Mouse (Mus musculus) small intestine, adult 2 months (tissue): Measurements from ENCODE around the gene Rnpepl1. TPM values are rescaled to one million over a fixed set of nuclear protein-coding genes. Genes with fewer than 3 reads are reported as not detected.

ENCODE experiments used
- H3K27ac ChIP-seq: fragments of 200-500 bp; 2 replicates; pipeline ENCODE4 v1.5.1; 2012; ENCODE audit warnings: low read depth, low read length, control low read depth, inconsistent platforms; ENCODE audit not compliant: insufficient read depth
- H3K27me3 ChIP-seq: fragments of 200-500 bp; 2 replicates; pipeline ENCODE4 v1.6.1; 2012; ENCODE audit warnings: mild to moderate bottlenecking, moderate library complexity, low read length, inconsistent platforms; ENCODE audit not compliant: control insufficient read depth, insufficient read depth
- H3K36me3 ChIP-seq: fragments of 200-500 bp; 2 replicates; pipeline ENCODE4 v1.6.1; 2012; ENCODE audit warnings: mild to moderate bottlenecking, low read length, control low read depth, inconsistent platforms; ENCODE audit not compliant: control insufficient read depth, insufficient read depth
- H3K4me1 ChIP-seq: fragments of 200-500 bp; 2 replicates; pipeline ENCODE4 v1.6.1; 2012; ENCODE audit warnings: low read length, inconsistent platforms, mixed read lengths; ENCODE audit not compliant: control insufficient read depth, insufficient read depth, insufficient read length
- H3K4me3 ChIP-seq: fragments of 200-500 bp; 2 replicates; pipeline ENCODE4 v1.5.1; 2012; ENCODE audit warnings: low read depth, mild to moderate bottlenecking, control low read depth, inconsistent platforms, low read length, moderate library complexity
- CTCF ChIP-seq: fragments of 200-500 bp; IDR thresholded peaks from 2 replicates; pipeline ENCODE4 v1.5.1; 2012; ENCODE audit warnings: low read depth, mild to moderate bottlenecking, control low read depth, inconsistent platforms, low read length, moderate library complexity, mixed read lengths; ENCODE audit not compliant: insufficient replicate concordance, insufficient read length; ENCODE audit errors: extremely low read depth
- POLR2A ChIP-seq: fragments of 200-500 bp; IDR thresholded peaks from 2 replicates; pipeline ENCODE4 v1.6.1; 2012; ENCODE audit warnings: low read depth, mild to moderate bottlenecking, control low read depth, inconsistent platforms, low read length, moderate library complexity
- WGBS: fragments of 180-500 bp; shearing (Covaris S2); methylation state at CpG from one replicate; pipeline ENCODE4 v1.1.7; 2018; 5-methylcytosine and 5-hydroxymethylcytosine counted together
- polyA plus RNA-seq: library from polyadenylated mRNA; depleted of rRNA; stranded (reverse); fragments of >200 nt; gene quantifications from 2 replicates; pipeline ENCODE4 v1.2.3, GENCODE M21; 2012

Rnpepl1 gene
- polyA plus RNA-seq, 1 experiment = 410 TPM

DNA sequence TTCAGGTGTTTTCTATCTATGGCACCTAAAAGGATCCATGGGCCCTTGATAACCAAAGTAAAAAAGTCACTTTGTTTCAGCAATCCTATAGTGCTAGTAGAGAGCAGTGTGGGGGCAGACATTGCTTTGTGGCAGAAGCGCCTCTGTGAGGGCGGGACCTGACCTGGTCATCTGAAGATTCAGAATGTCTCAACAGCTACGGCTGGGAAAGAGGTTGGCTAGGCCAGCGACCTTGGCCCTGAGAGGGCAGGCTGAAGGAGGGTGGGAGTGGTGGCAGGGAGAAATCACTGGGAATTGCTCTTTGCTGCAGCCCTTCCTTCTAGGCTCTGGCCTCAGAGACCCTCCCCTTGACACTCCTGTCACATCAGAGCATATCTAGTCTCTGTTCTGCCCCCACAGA, 3.7 kb downstream of the Rnpepl1 start:
- Histone ChIP-seq H3K4me3 (no peak overlapping the region), H3K4me1 (peaks cover 21% of the 10 kb centered on the region; the same call in 1 of the 2 replicates), H3K27ac (no peak overlapping the region), H3K27me3 (no peaks in the 10 kb centered on the region), H3K36me3 (peaks cover 54% of the 10 kb centered on the region)
- 84% methylated on average over 4 of the region's 4 CpGs for WGBS
- TF ChIP-seq CTCF (no peak), POLR2A (no peak)

DNA sequence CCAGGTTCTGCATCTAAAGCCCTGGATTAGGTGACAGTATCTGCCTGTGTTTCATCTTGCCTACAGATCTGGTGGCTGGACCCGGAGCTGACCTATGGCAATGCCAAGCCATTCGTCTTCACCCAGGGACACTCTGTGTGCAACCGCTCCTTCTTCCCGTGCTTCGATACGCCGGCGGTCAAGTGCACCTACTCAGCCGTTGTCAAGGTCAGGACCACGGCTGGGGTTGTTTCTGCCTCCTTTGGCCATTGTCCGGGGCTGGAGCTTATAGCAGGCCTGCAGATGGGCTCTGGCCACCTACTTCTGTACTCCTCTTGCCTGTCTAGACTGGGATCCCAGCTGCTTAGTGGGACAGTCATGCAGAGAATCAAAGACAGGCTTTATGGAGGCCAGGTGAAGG, 4.4 kb downstream of the Rnpepl1 start:
- 91% methylated on average over 11 of the region's 11 CpGs for WGBS
- H3K36me3 ChIP-seq = peaks cover 62% of the 10 kb centered on the region

DNA sequence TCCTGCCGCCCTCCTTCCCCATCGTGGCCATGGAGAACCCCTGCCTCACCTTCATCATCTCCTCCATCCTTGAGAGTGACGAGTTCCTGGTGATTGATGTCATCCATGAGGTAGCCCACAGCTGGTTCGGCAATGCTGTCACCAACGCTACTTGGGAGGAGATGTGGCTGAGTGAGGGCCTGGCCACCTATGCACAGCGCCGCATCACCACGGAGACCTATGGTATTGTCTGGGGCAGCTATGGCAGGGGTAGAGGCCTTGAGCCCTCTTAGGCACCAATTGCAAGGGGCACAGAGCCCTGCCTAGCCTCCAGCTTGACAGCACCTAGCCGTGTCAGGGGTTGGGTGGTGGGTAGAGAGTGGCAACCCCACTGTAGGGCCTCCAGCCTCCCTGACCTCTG, 6.1 kb downstream of the Rnpepl1 start:
- no peak for TF ChIP-seq POLR2A
- no peak for TF ChIP-seq CTCF
- Histone ChIP-seq H3K4me1 (peaks cover 29% of the 10 kb centered on the region), H3K27me3 (no peaks in the 10 kb centered on the region), H3K4me3 (no peak overlapping the region), H3K27ac (no peak overlapping the region), H3K36me3 (peaks cover 64% of the 10 kb centered on the region)
- WGBS = 94% methylated on average over 9 of the region's 9 CpGs

More for the DNA sequence above, 4.4 kb downstream of the Rnpepl1 start:
- no peaks in the 10 kb centered on the region for H3K27me3 ChIP-seq
- peaks cover 19% of the 10 kb centered on the region for H3K4me1 ChIP-seq
- TF ChIP-seq CTCF (no peak), POLR2A (no peak)
- no peak overlapping the region for H3K27ac ChIP-seq
- no peak overlapping the region for H3K4me3 ChIP-seq

DNA sequence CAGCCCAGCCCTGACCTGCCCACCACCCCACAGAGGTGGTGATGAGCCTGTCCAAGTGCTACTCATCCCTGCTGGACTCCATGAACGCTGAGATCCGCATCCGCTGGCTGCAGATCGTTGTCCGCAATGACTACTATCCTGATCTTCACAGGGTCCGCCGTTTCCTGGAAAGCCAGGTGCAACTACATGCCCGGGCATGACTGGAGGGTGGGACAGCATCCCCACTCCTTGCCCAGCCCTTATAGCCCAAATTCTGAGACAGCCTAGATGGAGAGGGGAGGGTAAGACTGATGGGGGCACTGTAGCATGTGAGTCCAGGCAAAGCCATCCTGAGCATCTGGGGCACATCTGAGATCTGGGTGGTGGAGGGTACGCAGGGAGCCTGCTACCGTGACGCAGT, 8.6 kb downstream of the Rnpepl1 start:
- H3K27ac ChIP-seq = no peak overlapping the region
- no peaks in the 10 kb centered on the region for H3K27me3 ChIP-seq
- H3K4me3 ChIP-seq = no peak overlapping the region
- TF ChIP-seq POLR2A = no peak
- TF ChIP-seq CTCF = no peak
- H3K4me1 ChIP-seq = peaks cover 17% of the 10 kb centered on the region
- peaks cover 58% of the 10 kb centered on the region for H3K36me3 ChIP-seq
- 94% methylated on average over 11 of the region's 11 CpGs for WGBS

DNA sequence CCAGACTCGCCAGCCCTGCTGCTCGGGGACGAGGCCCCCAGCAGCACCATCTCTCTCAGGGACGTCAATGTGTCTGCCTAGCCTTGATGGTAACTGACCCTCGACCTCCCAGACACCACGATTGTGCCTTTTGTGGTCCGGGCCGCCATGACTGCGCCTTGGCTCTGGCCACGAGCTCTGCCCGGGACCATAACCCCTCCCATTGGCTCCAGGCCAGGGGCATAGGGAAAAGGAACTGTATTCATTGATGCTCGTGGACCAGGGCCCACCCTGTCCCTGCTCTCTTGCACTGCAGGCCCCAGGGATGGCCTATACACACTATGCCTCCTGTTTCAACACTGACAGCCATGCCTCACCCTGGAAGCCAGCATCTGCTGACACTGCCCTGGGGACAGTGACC, 9.2 kb downstream of the Rnpepl1 start:
- Histone ChIP-seq H3K4me1 (peaks cover 17% of the 10 kb centered on the region), H3K27me3 (no peaks in the 10 kb centered on the region), H3K27ac (peak overlapping the region; percentile 79), H3K36me3 (peaks cover 55% of the 10 kb centered on the region), H3K4me3 (no peak overlapping the region)
- TF ChIP-seq POLR2A = no peak
- no peak for TF ChIP-seq CTCF
- 48% methylated on average over 12 of the region's 12 CpGs for WGBS

DNA sequence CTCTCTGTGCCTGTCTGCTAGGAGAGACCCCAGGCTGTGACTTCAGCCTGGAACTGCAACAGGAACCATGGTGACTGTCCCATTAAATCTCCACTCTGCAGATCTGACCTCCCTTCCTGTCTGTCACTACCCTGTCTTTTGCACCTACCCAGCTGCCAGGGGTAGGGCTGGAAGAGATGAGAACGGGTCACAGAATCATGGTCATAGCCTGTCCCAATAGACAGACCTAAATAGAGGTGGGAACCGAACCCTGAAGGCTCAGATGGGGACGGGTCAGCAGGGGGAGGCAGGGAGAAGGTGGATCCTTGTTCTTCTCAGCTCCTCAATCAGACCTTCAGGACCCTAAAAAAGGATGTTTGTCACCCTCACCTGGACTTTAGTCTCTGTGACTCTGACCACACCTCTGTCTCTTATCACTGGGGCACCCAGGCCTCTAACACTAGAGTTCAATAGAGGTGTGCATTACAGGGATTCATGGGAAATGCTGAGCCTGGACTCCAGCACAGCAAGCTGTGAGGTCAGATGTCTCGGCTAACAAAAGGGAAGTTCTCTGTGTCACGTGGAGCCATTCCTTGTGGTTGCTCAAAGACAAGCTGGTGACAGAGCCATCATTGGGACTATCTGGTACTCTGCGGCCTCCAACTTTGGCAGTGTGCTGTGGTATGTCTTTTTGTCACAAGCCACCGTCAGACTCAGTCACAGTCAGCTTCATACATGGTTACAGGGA, 10.1 kb downstream of the Rnpepl1 start:
- H3K27ac ChIP-seq = peak overlapping the region; percentile 79

DNA sequence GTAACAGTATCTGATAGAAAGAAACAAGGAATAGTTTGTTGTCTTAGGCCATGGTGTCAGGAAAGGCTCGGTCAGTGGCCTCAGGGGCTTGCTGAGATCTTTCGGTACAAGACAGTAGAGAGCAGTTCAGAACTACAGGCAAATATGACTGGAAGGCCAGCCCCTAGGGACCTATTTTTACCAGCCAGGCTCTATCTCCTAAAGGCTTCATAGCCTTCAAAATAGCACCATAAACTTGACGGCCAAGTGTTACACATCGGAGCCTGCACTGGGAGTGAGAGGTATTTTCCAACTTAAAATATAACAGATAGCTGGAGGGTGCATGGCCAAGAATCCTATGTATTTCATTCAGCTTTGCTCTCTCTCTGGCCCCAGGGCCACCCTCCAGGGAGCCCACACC, 10.9 kb downstream of the Rnpepl1 start:
- peak overlapping the region; percentile 39; the same call in 1 of the 2 replicates for H3K27ac ChIP-seq
- H3K27me3 ChIP-seq = no peaks in the 10 kb centered on the region
- H3K4me3 ChIP-seq = no peak overlapping the region
- WGBS = 90% methylated on average over 4 of the region's 4 CpGs
- H3K4me1 ChIP-seq = peaks cover 17% of the 10 kb centered on the region
- TF ChIP-seq CTCF (no peak), POLR2A (no peak)
- peaks cover 38% of the 10 kb centered on the region for H3K36me3 ChIP-seq

More for the DNA sequence above, 10.1 kb downstream of the Rnpepl1 start:
- TF ChIP-seq CTCF (no peak), POLR2A (no peak)
- H3K36me3 ChIP-seq = peaks cover 46% of the 10 kb centered on the region
- H3K4me3 ChIP-seq = no peak overlapping the region
- peaks cover 17% of the 10 kb centered on the region for H3K4me1 ChIP-seq
- H3K27me3 ChIP-seq = no peaks in the 10 kb centered on the region
- WGBS = 35% methylated on average over 7 of the region's 7 CpGs
